Mouse (Mus musculus) heart, adult 2 months (tissue): ENCODE measurements at regions not wholly inside any gene's neighbourhood (a gene's known extent, or its start where the extent isn't known, plus 50 kb on each side); places are given as distances from the start of the nearest gene placed in this dataset.

Source experiments
- CTCF ChIP-seq: fragments of 200-600 bp; IDR thresholded peaks from 2 replicates; pipeline ENCODE4 v1.8.1; 2022; ENCODE audit warnings: antibody characterized with exemption, mild to moderate bottlenecking, moderate library complexity
- POLR2A ChIP-seq: fragments of 200-500 bp; IDR thresholded peaks from 2 replicates; pipeline ENCODE4 v1.6.1; 2011; ENCODE audit warnings: mild to moderate bottlenecking, low read depth, low read length, control low read depth; ENCODE audit not compliant: insufficient read depth

DNA sequence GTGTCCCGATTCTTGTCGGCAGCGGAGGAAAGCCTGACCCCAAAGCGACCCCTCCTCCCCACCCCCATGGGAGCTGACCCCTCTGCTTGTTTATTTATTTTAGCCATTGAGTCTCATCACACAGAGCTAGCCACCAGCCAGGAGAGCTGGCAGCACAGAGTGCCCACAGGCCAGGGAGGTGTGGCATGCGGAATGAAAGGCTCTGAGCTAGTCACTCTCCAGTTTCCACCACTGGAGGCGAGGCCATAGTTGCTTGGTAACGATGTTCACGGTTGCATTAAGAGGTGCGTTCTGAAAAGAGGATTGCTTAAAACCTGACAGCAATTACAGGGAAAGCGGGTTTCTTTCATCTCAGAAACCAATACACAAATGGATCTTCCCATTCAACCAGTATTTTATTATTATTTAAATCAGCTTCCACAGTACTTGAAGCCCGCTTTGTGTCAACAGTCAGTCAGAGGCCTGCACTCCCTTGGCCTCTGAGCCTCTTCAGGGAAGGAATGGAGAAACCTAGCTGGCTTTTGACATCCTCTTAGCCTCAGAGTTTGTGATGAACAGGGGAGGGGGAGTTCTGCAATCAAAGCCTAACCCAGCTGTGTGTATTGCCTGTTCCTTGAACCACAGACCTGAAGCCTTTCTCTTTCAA lies 134.8 kb upstream of the Cdh4 start:
- TF ChIP-seq CTCF: no peak
- TF ChIP-seq POLR2A: no peak
